Mouse (Mus musculus): Measurements from ENCODE around the gene Podn. TPM values are rescaled to one million over a fixed set of nuclear protein-coding genes. Genes with fewer than 3 reads are reported as not detected.

Gene Podn
- total RNA-seq, 2 experiments from 2014 or later = 8.8 to 11.5 TPM

- DNase-seq (ENCODE audit: low spot score in 2 of 2) = no peak
Measured at GRCm38 (mm10) chr4:107967966-107968682, 128.1 kb downstream of the Podn start, which contains the start of gene Slc1a7. Gene Slc1a7 (plus strand): TSS chr4:107968332.

- no peak for DNase-seq (ENCODE audit: low spot score in 2 of 2)
Measured at GRCm38 (mm10) chr4:107966416-107967109, 129.7 kb downstream of the Podn start.

Small RNAs within 50 kb of the gene (microRNA-seq; reads per million reads assigned to microRNA genes)
- 0 reads per million in 2 experiments for gene Mir6397

Other genes starting within 250 kb of the Podn start
- gene Magoh, start 216.7 kb downstream of the Podn start, total RNA-seq (2021) = 10 to 100 TPM; 37.4 to 40.5 TPM
- gene 0610037L13Rik, start 206.6 kb downstream of the Podn start, total RNA-seq (2021) = 10 to 100 TPM; 61.0 to 69.7 TPM
- gene Cpt2, start 172.8 kb downstream of the Podn start, total RNA-seq (2021) = 1 to 10 TPM; 8.4 to 8.9 TPM
- under 1 TPM in 1 of 2 experiments, not detected in 1; 0.12 TPM for gene Slc1a7, start 128.1 kb downstream of the Podn start, total RNA-seq (2021)
- 10 to 100 TPM; 87.2 to 87.7 TPM for gene Scp2, start 48.6 kb upstream of the Podn start, total RNA-seq (2021)
- 10 to 100 TPM; 12.0 to 14.1 TPM for gene Echdc2, start 69.0 kb upstream of the Podn start, total RNA-seq (2021)
- not detected for gene Zyg11a, start 121.6 kb upstream of the Podn start, total RNA-seq (2021)
- 100 to 1,000 TPM; 119 to 124 TPM for gene Zyg11b, start 204.7 kb upstream of the Podn start, total RNA-seq (2021)
- gene Coa7, start 231.7 kb upstream of the Podn start, total RNA-seq (2021) = 10 to 100 TPM; 29.7 to 33.4 TPM

Data from layer of hippocampus, postnatal 14 days (tissue).